Mouse (Mus musculus) cerebellum, adult 2 months (tissue): ENCODE data around the gene Nosip.

Experiments used
- CTCF ChIP-seq: fragments of 200-500 bp; IDR thresholded peaks from 2 replicates; pipeline ENCODE4 v1.5.1; 2011; ENCODE audit warnings: low read depth, mild to moderate bottlenecking, control low read depth, low read length, moderate library complexity, borderline replicate concordance; ENCODE audit not compliant: insufficient read depth
- POLR2A ChIP-seq: fragments of 200-500 bp; IDR thresholded peaks from 2 replicates; pipeline ENCODE4 v1.6.1; 2011; ENCODE audit warnings: low read length, control low read depth, borderline replicate concordance; ENCODE audit not compliant: insufficient read depth

DNA sequence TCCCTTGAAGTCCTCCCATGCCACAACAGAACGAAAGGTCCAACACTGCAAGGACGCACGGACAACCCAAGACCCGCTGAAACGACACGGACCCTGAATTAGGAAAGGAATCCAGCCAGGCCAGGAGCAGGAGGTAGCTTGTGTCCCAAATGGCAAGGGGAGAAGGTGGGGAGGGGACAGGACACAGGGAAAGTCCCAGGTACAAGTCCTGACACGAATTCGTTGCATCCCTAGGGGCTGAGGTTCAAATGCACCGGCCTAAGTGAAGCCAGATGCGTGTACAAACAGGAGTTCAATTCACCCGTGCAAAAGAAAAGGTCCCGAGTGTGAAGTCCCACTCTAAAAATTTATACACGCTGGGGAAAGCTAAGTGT is 10.6 kb upstream of the Nosip start:
- TF ChIP-seq POLR2A (no peak), CTCF (no peak)
